Mouse (Mus musculus): ENCODE measurements around the gene Sgf29. TPM values are rescaled to one million over a fixed set of nuclear protein-coding genes. Genes with fewer than 3 reads are reported as not detected.

Sgf29 gene
- 43.6 and 48.2 TPM in 2 replicates for polyA plus RNA-seq (2016; fragmentation: Nextera tagmentation; extraction: Ambion mirVana)

DNA sequence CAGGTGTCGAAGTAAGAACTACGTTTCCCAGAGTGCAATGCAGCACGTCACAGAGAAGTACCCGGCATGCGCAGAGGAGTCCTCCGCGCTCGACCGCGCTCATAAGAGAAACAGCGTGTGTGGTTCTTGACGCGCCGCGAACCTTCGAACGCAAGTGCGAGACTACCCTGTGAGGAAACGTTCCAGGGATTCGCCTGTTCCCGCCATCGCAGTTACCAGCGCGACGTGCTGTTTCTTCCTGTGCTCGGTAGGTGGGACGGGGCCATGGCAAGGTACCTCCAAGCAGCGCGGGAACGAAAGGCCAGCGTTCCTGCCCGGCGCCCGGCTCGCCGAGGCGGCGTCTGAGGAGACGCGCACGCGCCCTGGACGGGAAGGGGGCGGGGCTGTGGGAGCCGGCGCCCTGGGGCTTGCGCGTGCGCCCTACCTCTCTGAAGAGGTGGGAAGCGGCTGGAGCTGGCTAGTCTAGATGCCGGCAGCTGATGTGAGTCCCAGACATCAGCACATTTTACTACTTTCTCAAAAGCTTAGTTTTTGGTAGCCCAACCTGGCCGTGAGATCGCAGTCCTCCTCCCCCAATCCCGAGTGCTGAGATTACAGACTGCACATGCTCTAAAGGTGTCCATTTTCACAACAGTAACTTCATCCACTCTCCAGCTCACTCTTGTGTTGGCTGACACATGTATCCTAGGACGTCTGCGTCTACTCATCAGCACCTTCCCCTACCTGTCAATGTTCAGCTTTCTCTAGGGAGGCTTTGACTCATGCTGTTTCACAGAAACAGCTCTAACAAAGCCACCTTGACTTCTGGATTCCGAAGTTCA is at the start of gene Sgf29:
TSS of gene Sgf29 (plus strand) at position 79 of the 821 bp plus-strand sequence.
- no peaks in the 10 kb centered on the region for H3K27me3 ChIP-seq
- ATAC-seq (ENCODE audit: insufficient number of reproducible peaks, insufficient read depth, low FRiP score, low TSS enrichment), result peak; percentile 95
- H3K27ac ChIP-seq, result peak within 1 kb of the TSS; percentile 94
- H3K4me2 ChIP-seq (replicated peaks), result peak within 1 kb of the TSS; percentile 80
- H3K4me1 ChIP-seq, result peaks cover 12% of the 10 kb centered on the region
- no peaks in the 10 kb centered on the region for H3K36me3 ChIP-seq
- peak within 1 kb of the TSS; percentile 71 for H3K9ac ChIP-seq
- peak within 1 kb of the TSS; percentile 51 for H3K4me3 ChIP-seq
- 2% methylated on average over 57 of the region's 57 CpGs for WGBS
- no peaks in the 10 kb centered on the region for H3K9me3 ChIP-seq

DNA sequence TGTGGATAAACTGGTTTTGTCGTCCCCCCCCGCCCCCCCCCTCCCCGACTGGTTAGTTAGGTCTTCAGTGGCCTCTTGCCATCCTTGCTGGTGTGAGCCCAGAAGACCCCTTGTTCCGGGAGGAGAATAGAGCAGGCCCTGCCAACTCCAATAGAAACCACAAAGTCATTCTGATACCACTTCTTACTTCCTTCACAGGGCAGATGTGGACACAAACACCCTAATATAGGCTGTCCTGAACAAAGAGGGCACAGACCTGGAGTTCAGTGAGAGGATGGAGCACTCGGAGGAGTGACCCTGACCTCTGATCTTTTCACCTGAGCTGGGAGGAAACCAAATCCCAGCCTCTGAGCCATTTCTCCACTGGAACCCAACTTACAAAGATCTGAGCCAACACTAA is 47.2 kb upstream of the Sgf29 start:
- Histone ChIP-seq H3K27ac (no peak overlapping the region), H3K36me3 (no peaks in the 10 kb centered on the region), H3K4me2 (replicated peaks) (no peak overlapping the region), H3K9me3 (no peaks in the 10 kb centered on the region), H3K9ac (no peak overlapping the region), H3K27me3 (no peaks in the 10 kb centered on the region), H3K4me1 (no peaks in the 10 kb centered on the region; the same call in 1 of the 2 replicates), H3K4me3 (no peak overlapping the region)
- no peak for ATAC-seq (ENCODE audit: insufficient number of reproducible peaks, insufficient read depth, low FRiP score, low TSS enrichment)
- 47% methylated on average over 5 of the region's 5 CpGs for WGBS

DNA sequence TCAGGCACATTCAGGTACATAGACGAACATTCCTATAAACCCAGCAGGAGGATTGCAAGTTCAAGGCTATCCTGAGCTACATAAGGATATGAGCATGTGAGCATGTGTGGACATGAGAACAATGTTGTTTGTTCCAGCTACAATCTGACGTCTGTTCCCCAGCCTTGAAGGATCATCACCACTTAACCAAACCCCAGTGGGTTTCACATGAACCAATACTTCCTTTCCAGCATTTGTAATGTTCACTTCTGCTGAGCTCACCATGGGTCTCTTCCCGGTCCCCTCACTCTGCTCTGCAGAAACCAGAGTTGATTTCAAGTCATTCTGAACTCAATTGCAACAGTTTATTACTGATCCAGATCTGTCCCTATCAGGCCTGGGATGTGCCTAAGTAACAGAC is 46.5 kb upstream of the Sgf29 start:
- Histone ChIP-seq H3K9ac (no peak overlapping the region), H3K4me1 (no peaks in the 10 kb centered on the region; the same call in 1 of the 2 replicates), H3K27ac (no peak overlapping the region), H3K4me3 (no peak overlapping the region), H3K27me3 (no peaks in the 10 kb centered on the region), H3K9me3 (no peaks in the 10 kb centered on the region), H3K4me2 (replicated peaks) (no peak overlapping the region), H3K36me3 (no peaks in the 10 kb centered on the region)
- 85% methylated on average over 3 of the region's 3 CpGs for WGBS
- no peak for ATAC-seq (ENCODE audit: insufficient number of reproducible peaks, insufficient read depth, low FRiP score, low TSS enrichment)

DNA sequence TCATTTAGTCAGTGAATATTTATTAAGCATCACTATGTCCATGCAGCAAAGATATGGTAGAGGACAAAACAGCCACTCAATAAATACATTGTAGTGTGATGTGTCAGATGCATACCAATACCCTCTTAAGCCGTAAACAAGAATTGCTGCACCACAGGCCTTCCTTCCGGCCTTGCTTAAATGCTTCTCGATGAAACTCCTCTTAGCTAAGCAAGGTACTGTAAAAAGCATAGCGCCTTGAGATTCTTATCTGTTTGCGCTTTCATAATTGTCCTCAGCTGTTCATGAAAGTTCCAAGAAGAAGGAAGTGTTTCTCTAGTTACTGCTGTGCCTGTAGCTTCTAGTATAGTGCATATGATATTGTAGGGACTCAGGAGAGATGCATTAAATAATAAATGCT is 42.5 kb upstream of the Sgf29 start:
- H3K9ac ChIP-seq, result no peak overlapping the region
- no peak for ATAC-seq (ENCODE audit: insufficient number of reproducible peaks, insufficient read depth, low FRiP score, low TSS enrichment)
- no peaks in the 10 kb centered on the region for H3K9me3 ChIP-seq
- no peaks in the 10 kb centered on the region for H3K36me3 ChIP-seq
- no peaks in the 10 kb centered on the region for H3K27me3 ChIP-seq
- no peaks in the 10 kb centered on the region; the same call in 1 of the 2 replicates for H3K4me1 ChIP-seq
- WGBS, result 76% methylated on average over 5 of the region's 5 CpGs
- H3K27ac ChIP-seq, result no peak overlapping the region
- no peak overlapping the region for H3K4me2 ChIP-seq (replicated peaks)
- no peak overlapping the region for H3K4me3 ChIP-seq

DNA sequence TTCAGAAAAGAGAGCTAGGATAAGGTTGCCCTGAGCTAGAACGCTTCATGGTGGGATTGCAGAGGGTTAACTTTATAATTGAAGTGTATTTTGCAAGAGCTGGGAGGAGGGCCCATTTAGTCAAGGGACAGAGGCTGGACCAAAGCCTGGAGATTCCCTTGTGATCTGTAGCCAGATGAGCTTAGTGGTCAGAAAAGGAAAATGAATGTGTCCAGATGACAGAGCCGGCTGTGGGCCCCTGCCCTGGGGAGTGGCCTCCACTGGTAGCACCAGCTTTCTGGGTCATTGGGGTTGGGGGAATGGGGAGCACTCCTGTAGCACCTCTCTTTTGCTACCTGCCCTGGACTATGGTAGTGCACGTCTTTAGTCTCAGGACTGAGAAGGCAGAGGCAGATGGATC is 42.0 kb upstream of the Sgf29 start:
- H3K36me3 ChIP-seq, result no peaks in the 10 kb centered on the region
- WGBS, result 66% methylated on average over 3 of the region's 3 CpGs
- no peaks in the 10 kb centered on the region; the same call in 1 of the 2 replicates for H3K4me1 ChIP-seq
- no peaks in the 10 kb centered on the region for H3K9me3 ChIP-seq
- H3K27me3 ChIP-seq, result no peaks in the 10 kb centered on the region
- no peak for ATAC-seq (ENCODE audit: insufficient number of reproducible peaks, insufficient read depth, low FRiP score, low TSS enrichment)
- H3K4me2 ChIP-seq (replicated peaks), result no peak overlapping the region
- no peak overlapping the region for H3K4me3 ChIP-seq
- H3K9ac ChIP-seq, result no peak overlapping the region
- H3K27ac ChIP-seq, result no peak overlapping the region

DNA sequence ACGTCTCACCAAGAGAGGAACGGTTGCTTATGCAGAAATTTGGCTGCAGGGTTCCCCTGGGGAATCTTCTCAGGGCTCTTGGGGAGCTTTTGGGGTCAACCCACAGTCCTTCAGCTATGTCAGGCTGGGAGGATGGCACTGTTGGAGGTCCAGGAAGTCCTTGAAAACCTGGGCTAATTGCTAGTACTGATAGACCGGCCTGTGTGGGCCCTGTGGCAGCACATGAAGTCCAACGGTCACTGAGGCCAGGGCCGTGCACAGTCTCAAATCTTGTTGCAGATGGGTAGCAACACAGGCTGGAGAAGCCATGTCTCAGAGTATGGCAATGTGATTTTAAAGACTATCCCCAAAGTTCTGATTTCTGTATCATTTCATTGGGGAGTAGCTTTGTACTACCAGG is 41.3 kb upstream of the Sgf29 start:
- H3K4me1 ChIP-seq, result no peaks in the 10 kb centered on the region; the same call in 1 of the 2 replicates
- no peaks in the 10 kb centered on the region for H3K36me3 ChIP-seq
- H3K27me3 ChIP-seq, result no peaks in the 10 kb centered on the region
- no peaks in the 10 kb centered on the region for H3K9me3 ChIP-seq
- no peak overlapping the region for H3K27ac ChIP-seq
- WGBS, result 82% methylated on average over 5 of the region's 5 CpGs
- no peak overlapping the region for H3K4me2 ChIP-seq (replicated peaks)
- ATAC-seq (ENCODE audit: insufficient number of reproducible peaks, insufficient read depth, low FRiP score, low TSS enrichment), result no peak
- H3K9ac ChIP-seq, result no peak overlapping the region
- H3K4me3 ChIP-seq, result no peak overlapping the region

DNA sequence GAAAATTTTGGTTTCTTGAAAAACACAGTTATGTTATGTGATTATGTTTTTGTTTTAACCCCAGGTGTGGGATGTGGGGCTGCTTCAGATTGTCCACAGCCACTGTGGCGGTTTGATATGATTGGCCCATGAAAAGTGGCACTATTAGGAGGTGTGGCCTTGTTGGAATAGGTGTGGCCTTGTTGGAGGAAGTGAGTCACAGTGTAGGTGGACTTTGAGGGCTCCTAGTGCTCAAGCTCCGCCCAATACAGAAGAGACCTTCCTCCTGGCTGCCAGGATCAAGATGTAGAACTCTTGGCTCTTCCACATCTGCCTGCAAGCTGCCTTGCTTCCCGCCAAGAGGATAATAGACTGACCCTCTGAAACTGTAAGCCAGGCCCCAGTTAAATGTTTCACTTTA is 36.4 kb upstream of the Sgf29 start:
- Histone ChIP-seq H3K27me3 (no peaks in the 10 kb centered on the region), H3K4me3 (no peak overlapping the region), H3K36me3 (no peaks in the 10 kb centered on the region), H3K9me3 (no peaks in the 10 kb centered on the region), H3K27ac (no peak overlapping the region), H3K9ac (no peak overlapping the region), H3K4me1 (no peaks in the 10 kb centered on the region), H3K4me2 (replicated peaks) (no peak overlapping the region)
- WGBS, result 76% methylated on average over 3 of the region's 3 CpGs
- no peak for ATAC-seq (ENCODE audit: insufficient number of reproducible peaks, insufficient read depth, low FRiP score, low TSS enrichment)

DNA sequence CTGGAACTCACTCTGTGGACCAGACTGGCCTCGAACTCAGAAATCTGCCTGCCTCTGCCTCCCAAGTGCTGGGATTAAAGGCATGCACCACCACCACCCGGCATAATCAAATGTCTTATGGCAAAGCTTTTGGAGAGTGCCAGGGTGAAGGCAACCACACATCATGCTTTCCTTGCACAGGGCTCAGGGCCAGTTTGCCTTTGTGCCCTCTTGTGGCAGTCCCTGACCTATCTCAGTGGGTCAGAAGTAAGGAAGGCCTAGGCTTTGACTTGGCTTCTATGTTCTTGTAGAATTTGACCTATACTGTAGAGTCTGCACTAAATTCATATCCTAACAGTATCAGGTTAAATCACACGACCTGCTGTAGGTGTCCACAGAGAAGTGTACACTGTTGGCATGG is 32.4 kb upstream of the Sgf29 start:
- Histone ChIP-seq H3K27me3 (no peaks in the 10 kb centered on the region), H3K4me1 (no peaks in the 10 kb centered on the region), H3K36me3 (no peaks in the 10 kb centered on the region), H3K9ac (no peak overlapping the region), H3K4me2 (replicated peaks) (no peak overlapping the region), H3K9me3 (no peaks in the 10 kb centered on the region), H3K27ac (no peak overlapping the region), H3K4me3 (no peak overlapping the region)
- 78% methylated on average over 3 of the region's 3 CpGs for WGBS
- ATAC-seq (ENCODE audit: insufficient number of reproducible peaks, insufficient read depth, low FRiP score, low TSS enrichment), result no peak

DNA sequence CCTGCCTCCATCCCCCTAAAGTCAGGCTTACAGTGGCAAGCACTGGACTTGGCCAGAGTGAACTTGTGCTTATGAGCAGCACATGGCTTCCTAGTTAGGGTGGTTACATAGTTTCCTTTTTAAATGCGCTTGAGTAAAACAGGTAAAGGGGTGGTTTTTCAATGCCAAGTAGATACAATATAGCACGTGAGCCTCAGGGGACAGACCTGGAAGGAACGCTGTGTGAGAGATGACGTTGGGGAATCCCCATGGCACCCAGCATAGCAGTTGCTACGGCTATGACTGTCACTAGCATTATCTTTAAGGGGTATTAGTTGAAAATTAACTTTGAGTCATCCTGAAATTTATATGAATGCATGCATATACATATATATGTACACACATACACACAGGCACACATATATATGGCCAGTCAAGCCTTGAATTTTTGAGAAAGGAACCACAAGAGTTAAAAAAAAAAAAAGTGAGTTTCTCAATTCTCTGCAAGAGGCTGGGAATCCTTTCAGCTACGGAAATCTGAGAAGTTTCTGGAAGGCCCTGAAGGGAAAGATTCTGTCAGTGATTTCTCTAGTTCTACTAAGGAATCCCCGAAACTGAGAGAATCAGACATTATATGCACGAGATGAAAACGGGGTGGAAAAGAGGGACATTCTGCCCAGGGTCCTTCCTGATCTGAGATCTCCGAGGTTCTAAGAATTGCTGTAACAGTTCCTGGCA is 29.4 kb upstream of the Sgf29 start:
- no peak overlapping the region for H3K4me2 ChIP-seq (replicated peaks)
- WGBS, result 65% methylated on average over 10 of the region's 10 CpGs
- H3K27ac ChIP-seq, result no peak overlapping the region
- H3K4me1 ChIP-seq, result no peaks in the 10 kb centered on the region
- no peak for ATAC-seq (ENCODE audit: insufficient number of reproducible peaks, insufficient read depth, low FRiP score, low TSS enrichment)
- no peak overlapping the region for H3K9ac ChIP-seq
- H3K9me3 ChIP-seq, result no peaks in the 10 kb centered on the region
- no peak overlapping the region for H3K4me3 ChIP-seq
- H3K27me3 ChIP-seq, result no peaks in the 10 kb centered on the region
- H3K36me3 ChIP-seq, result no peaks in the 10 kb centered on the region

DNA sequence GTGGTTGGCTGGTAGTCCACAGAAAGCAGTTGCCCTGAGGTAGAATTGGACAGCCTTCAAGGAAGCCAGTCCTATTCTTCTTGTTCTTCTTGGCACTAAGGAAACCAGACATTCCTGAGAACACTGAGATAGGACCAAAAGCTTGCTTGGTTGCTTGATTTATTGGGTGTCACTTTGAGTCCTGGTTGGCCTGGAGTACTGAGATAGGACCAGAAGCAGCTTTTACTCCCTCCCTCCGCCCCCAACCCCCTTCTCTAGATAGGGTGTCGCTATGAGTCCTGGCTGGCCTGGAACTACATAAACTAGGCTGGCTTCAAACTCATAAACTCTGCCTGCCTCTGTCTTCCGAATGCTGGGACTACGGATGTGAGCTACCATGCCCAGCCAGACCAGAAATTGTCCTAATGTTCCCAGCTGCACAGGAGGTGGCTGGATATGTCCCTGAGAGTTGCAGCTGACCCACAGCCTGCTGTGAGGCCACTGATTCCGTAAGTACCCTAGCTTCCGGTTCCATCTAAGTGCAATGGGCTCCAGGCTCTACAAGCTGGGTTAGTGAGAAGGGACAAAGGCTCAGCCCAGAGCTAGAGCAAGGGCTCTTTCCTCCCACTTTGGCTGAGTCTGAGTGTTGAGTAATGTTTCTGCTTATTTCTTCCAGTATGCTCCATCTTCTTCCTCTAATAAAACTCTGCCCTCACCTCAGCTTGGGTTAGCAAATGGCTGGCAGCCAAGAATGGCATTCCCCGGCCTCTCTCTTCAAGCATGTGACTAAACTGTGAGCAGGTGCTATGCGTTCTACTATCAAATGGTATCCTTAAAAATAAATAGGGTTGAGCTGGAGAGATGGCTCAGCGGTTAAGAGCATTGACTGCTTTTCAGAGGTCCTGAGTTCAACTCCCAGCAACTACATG is 27.4 kb upstream of the Sgf29 start:
- Histone ChIP-seq H3K4me2 (replicated peaks) (no peak overlapping the region), H3K9ac (no peak overlapping the region), H3K36me3 (no peaks in the 10 kb centered on the region), H3K27me3 (no peaks in the 10 kb centered on the region), H3K4me1 (no peaks in the 10 kb centered on the region; the same call in 1 of the 2 replicates), H3K27ac (no peak overlapping the region), H3K4me3 (no peak overlapping the region), H3K9me3 (no peaks in the 10 kb centered on the region)
- ATAC-seq (ENCODE audit: insufficient number of reproducible peaks, insufficient read depth, low FRiP score, low TSS enrichment), result no peak
- WGBS, result 80% methylated on average over 9 of the region's 9 CpGs

DNA sequence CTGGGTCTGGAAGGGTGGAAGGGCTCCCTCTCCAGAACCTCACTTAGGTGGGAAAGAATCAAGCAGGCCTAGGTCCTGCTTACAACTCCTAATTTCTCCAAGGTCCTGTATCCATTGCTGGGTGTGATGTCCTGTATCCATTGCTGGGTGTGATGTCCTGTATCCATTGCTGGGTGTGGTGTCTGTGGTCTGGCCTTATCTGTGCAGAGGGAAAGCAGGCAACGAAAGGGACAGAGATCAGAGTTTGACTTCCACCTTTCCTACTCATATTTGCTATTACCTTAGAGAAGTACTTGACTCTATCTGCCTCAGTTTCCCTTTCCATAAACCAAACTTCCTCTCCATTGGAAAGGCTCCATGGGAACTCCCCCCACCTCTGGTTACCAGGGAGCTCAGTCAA is 25.7 kb upstream of the Sgf29 start:
- Histone ChIP-seq H3K9ac (no peak overlapping the region), H3K27ac (no peak overlapping the region), H3K4me3 (no peak overlapping the region), H3K4me1 (no peaks in the 10 kb centered on the region; the same call in 1 of the 2 replicates), H3K4me2 (replicated peaks) (no peak overlapping the region), H3K9me3 (no peaks in the 10 kb centered on the region), H3K36me3 (no peaks in the 10 kb centered on the region), H3K27me3 (no peaks in the 10 kb centered on the region)
- WGBS, result 85% methylated on average over 1 of the region's 1 CpGs
- ATAC-seq (ENCODE audit: insufficient number of reproducible peaks, insufficient read depth, low FRiP score, low TSS enrichment), result no peak
